Mouse (Mus musculus) myocyte (in vitro differentiated cells): ENCODE data around the gene Nipbl. TPM values are rescaled to one million over a fixed set of nuclear protein-coding genes. Genes with fewer than 3 reads are reported as not detected.
A peak's percentile ranks its signal among the peaks of the same experiment; 100 is the strongest.

Experiments used
- H3K27me3 ChIP-seq: one replicate; pipeline ENCODE4 v1.6.1; 2011; ENCODE audit not compliant: control insufficient read depth, insufficient read depth, insufficient read length
- H3K36me3 ChIP-seq: one replicate; pipeline ENCODE4 v1.6.1; 2011; ENCODE audit not compliant: control insufficient read depth, insufficient read depth
- H3K4me2 ChIP-seq: one replicate; pipeline ENCODE4 v1.6.1; 2011; ENCODE audit warnings: low read depth, control low read depth
- H3K4me3 ChIP-seq: one replicate; pipeline ENCODE4 v1.5.1; 2011; ENCODE audit warnings: mild to moderate bottlenecking, control low read depth, moderate library complexity
- H3K79me2 ChIP-seq: one replicate; pipeline ENCODE4 v1.6.1; 2011; ENCODE audit not compliant: control insufficient read depth, insufficient read depth
- H3ac ChIP-seq: one replicate; pipeline ENCODE4 v1.6.1; 2011; ENCODE audit not compliant: control insufficient read depth, insufficient read length
- CEBPB ChIP-seq: IDR thresholded peaks from 2 replicates; pipeline ENCODE4 v1.6.1; 2011; ENCODE audit warnings: mild to moderate bottlenecking, moderate library complexity; ENCODE audit not compliant: poor library complexity, insufficient read depth, severe bottlenecking
- E2F4 ChIP-seq: IDR thresholded peaks from one replicate; pipeline ENCODE4 v1.6.1; 2011; ENCODE audit warnings: mild to moderate bottlenecking, control low read depth, moderate library complexity; ENCODE audit not compliant: insufficient read depth
- MAX ChIP-seq: IDR thresholded peaks from one replicate; pipeline ENCODE4 v1.6.1; 2011; ENCODE audit warnings: low read depth, mild to moderate bottlenecking, control low read depth
- MYOD1 ChIP-seq, 3 experiments: IDR thresholded peaks; one replicate each; pipeline ENCODE4 v1.6.1; 2011; ENCODE audit warnings: control low read depth in 2 of 3, low read depth in 2 of 3, mild to moderate bottlenecking in 2 of 3, moderate library complexity in 1 of 3; ENCODE audit not compliant: insufficient read length in 2 of 3, control insufficient read depth in 1 of 3
- MYOG ChIP-seq, 3 experiments: IDR thresholded peaks; one replicate each; pipeline ENCODE4 v1.6.1; 2011; ENCODE audit warnings: control low read depth in 2 of 3, low read depth in 2 of 3, mild to moderate bottlenecking in 2 of 3; ENCODE audit not compliant: insufficient read length in 2 of 3, control insufficient read depth in 1 of 3, insufficient read depth in 1 of 3
- POLR2A ChIP-seq: IDR thresholded peaks from one replicate; pipeline ENCODE4 v1.6.1; 2011; ENCODE audit warnings: low read depth, mild to moderate bottlenecking, control low read depth, moderate library complexity; ENCODE audit not compliant: insufficient read length
- POLR2AphosphoS2 ChIP-seq: IDR thresholded peaks from one replicate; pipeline ENCODE4 v1.6.1; 2011; ENCODE audit warnings: low read depth, control low read depth; ENCODE audit not compliant: insufficient read length
- REST ChIP-seq: IDR thresholded peaks from one replicate; pipeline ENCODE4 v1.6.1; 2011; ENCODE audit warnings: mild to moderate bottlenecking, control low read depth, moderate library complexity; ENCODE audit not compliant: insufficient read depth, insufficient read length
- SRF ChIP-seq: IDR thresholded peaks from one replicate; pipeline ENCODE4 v1.6.1; 2011; ENCODE audit warnings: low read depth; ENCODE audit not compliant: control insufficient read depth, insufficient read length
- TCF12 ChIP-seq: IDR thresholded peaks from one replicate; pipeline ENCODE4 v1.6.1; 2011; ENCODE audit warnings: mild to moderate bottlenecking, control low read depth; ENCODE audit not compliant: poor library complexity, insufficient read depth, severe bottlenecking
- TCF3 ChIP-seq: IDR thresholded peaks from one replicate; pipeline ENCODE4 v1.6.1; 2011; ENCODE audit warnings: low read depth, control low read depth; ENCODE audit not compliant: insufficient read length
- USF1 ChIP-seq: IDR thresholded peaks from one replicate; pipeline ENCODE4 v1.6.1; 2011; ENCODE audit warnings: low read depth, mild to moderate bottlenecking, control low read depth, moderate library complexity
- polyA plus RNA-seq: library from polyadenylated mRNA; unstranded; fragments of >200 nt; fragmentation: generic; extraction: Trizol; gene quantifications from one replicate; pipeline ENCODE4 v1.2.1, GENCODE M21; 2012; ENCODE audit warnings: missing spikeins

Gene Nipbl
- polyA plus RNA-seq, 1 experiment: 6.5 TPM

DNA sequence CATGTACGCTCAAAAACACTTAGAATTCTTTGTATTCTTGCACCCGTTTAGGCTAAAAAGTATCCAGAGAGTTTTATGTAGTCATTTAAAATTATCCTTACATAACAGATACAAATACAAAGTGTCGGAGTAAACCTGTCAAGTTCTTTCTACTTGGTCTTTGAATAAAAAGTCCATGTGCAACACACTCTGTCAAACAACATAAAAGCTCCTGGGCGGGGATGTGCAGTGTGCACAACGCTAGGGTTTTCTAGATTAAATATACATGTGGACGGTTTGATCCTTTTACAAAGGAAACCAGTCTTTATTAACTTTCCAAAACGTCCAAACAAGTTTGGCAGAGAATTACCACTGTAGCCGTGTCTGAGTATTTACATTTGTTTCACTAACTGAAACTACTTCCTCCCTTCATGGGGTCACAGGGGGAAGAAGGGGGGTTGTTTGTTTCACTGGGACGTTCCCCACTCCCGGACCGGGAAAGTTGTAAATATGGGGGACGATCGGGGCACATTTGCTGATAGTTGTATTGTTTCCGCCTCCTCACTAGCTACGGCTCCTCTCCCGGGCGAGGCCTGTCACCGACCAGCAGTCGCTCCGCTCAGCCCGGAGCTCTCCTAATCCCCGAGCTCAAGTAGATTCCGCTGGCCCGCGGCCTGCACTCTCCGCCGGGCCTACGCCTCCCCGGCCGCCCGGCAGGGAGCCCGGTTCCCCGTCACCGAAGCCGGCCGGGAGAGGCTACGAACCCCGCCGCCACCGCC lies 916 bp downstream of the Nipbl start:
- Histone ChIP-seq H3K4me2 (peak overlapping the region; percentile 96), H3K79me2 (peaks cover 68% of the 10 kb centered on the region), H3K36me3 (no peaks in the 10 kb centered on the region)

DNA sequence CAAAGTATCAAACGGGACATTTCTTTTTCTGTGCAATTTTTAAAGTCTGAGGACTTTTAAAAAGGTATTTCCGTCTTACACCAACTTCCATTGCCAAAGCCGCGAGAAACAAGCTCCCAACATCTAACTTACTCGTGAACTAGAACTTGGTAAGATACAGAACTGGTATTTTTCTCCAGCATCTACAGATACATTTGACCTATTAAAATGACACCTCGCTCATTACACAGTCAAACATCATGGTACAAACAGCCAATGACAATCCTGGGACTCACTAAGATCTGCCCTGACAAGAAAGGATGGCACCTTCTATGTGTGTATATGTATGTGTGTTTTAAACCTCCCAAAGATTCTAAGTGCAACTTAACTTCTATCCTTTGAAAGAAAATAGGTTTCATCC lies 1.5 kb downstream of the Nipbl start:
- Histone ChIP-seq H3K36me3 (no peaks in the 10 kb centered on the region), H3K27me3 (no peaks in the 10 kb centered on the region), H3K79me2 (peaks cover 70% of the 10 kb centered on the region), H3K4me3 (peak overlapping the region; percentile 70), H3K4me2 (peak overlapping the region; percentile 96), H3ac (peak overlapping the region; percentile 99)
- no peak for TF ChIP-seq POLR2AphosphoS2
- TF ChIP-seq MYOG (IDR thresholded peaks at IDR 0.05; ENCODE audit: control insufficient read depth in 1 of 3, insufficient read depth in 1 of 3, insufficient read length in 2 of 3, low read depth in 2 of 3): no peak
- no peak for TF ChIP-seq CEBPB
- no peak for TF ChIP-seq MAX
- no peak for TF ChIP-seq E2F4
- TF ChIP-seq USF1: no peak
- TF ChIP-seq MYOD1 (IDR thresholded peaks at IDR 0.05; ENCODE audit: control insufficient read depth in 1 of 3, insufficient read length in 2 of 3, low read depth in 2 of 3): no peak
- no peak for TF ChIP-seq TCF3
- no peak for TF ChIP-seq POLR2A
- no peak for TF ChIP-seq TCF12
- no peak for TF ChIP-seq REST
- TF ChIP-seq SRF: no peak

More for the DNA sequence above, 916 bp downstream of the Nipbl start:
- Histone ChIP-seq H3ac (peak overlapping the region; percentile 99), H3K4me3 (peak overlapping the region; percentile 70), H3K27me3 (no peaks in the 10 kb centered on the region)
- peak; percentile 12 for TF ChIP-seq POLR2A
- no peak for TF ChIP-seq TCF3
- no peak for TF ChIP-seq E2F4
- no peak for TF ChIP-seq SRF
- no peak for TF ChIP-seq POLR2AphosphoS2
- TF ChIP-seq MYOG (IDR thresholded peaks at IDR 0.05; ENCODE audit: control insufficient read depth in 1 of 3, insufficient read depth in 1 of 3, insufficient read length in 2 of 3, low read depth in 2 of 3): no peak
- no peak for TF ChIP-seq TCF12

DNA sequence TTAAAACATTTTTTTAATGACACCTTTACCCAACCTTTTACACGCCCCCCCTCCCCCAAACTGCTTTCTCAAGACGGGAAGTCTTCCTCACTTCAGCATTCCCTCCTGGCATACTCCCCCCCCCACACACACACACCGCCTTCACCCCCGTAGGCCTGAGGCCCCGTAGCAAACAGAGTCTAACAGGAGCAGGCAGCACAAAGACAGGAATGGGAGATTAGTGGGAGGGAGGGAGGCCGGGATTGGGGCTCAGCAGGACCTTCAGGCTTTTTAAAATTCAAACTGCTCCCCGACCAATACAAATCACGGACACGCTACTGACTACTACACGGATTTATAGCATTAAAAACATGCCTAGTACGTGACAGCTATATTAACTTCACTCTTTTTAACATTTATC lies 2.1 kb downstream of the Nipbl start:
- no peaks in the 10 kb centered on the region for H3K36me3 ChIP-seq
- TF ChIP-seq USF1 (no peak), E2F4 (no peak), MYOD1 (IDR thresholded peaks at IDR 0.05; ENCODE audit: control insufficient read depth in 1 of 3, insufficient read length in 2 of 3, low read depth in 2 of 3) (no peak), MAX (no peak), CEBPB (no peak), POLR2AphosphoS2 (no peak), SRF (no peak)
- peak overlapping the region; percentile 96 for H3K4me2 ChIP-seq
- H3ac ChIP-seq: peak overlapping the region; percentile 28
- peak overlapping the region; percentile 70 for H3K4me3 ChIP-seq
- no peaks in the 10 kb centered on the region for H3K27me3 ChIP-seq
- H3K79me2 ChIP-seq: peaks cover 70% of the 10 kb centered on the region

DNA sequence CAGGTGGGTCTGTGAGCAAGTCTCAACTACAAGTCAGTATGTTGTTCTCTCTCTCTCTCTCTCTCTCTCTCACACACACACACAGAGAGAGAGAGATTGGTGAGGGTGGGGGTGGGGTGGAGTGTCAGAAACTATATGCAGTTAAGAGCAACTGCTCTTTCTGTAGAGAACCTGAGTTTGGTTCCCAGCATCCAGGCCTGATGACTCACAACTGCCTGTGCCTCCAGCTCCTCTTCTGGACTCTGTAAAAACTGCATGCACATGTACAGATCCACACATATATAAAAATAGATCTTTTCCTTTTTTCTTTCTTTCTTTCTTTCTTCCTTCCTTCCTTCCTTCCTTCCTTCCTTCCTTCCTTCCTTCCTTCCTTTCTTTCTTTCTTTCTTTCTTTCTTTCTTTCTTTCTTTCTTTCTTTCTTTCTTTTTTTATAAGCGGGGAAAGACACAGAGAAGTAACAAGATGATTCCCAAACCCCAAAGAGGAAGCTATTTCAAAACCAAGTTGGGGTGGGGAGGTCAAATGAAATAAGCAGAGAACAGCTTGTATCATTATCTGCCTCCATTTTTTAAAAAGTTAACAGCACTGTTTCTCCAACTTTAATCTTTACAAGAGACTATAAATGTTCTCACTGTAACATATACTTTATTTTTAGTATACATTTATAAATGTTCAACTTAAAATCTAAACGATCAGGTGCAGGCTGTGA lies 10.9 kb downstream of the Nipbl start:
- no peaks in the 10 kb centered on the region for H3K27me3 ChIP-seq
- H3ac ChIP-seq: no peak overlapping the region
- peaks cover 100% of the 10 kb centered on the region for H3K79me2 ChIP-seq
- H3K36me3 ChIP-seq: no peaks in the 10 kb centered on the region
- no peak overlapping the region for H3K4me2 ChIP-seq
- TF ChIP-seq REST (no peak), MAX (no peak), MYOD1 (IDR thresholded peaks at IDR 0.05; ENCODE audit: control insufficient read depth in 1 of 3, insufficient read length in 2 of 3, low read depth in 2 of 3) (no peak), E2F4 (no peak), POLR2A (no peak), POLR2AphosphoS2 (no peak)
- H3K4me3 ChIP-seq: no peak overlapping the region

DNA sequence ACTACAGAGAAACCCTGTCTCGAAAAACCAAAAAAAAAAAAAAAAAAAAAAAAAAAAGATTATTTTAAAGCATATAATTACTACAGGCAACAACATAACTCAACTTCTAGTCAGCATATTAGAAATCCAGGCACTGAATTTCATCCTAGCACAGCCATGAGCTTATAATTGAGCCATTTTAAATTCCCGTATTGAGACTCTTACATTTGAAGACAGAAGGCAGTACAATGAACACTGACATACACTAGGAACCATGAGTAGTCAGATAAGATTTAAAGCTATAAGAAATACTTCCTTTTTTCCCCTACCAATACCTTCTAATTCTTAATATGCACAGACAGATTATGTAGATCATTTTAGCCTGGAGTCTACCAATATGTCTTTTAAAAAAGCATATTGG lies 11.7 kb downstream of the Nipbl start:
- no peak overlapping the region for H3K4me3 ChIP-seq
- no peak for TF ChIP-seq MAX
- TF ChIP-seq REST: no peak
- TF ChIP-seq MYOG (IDR thresholded peaks at IDR 0.05; ENCODE audit: control insufficient read depth in 1 of 3, insufficient read depth in 1 of 3, insufficient read length in 2 of 3, low read depth in 2 of 3): no peak
- no peak for TF ChIP-seq E2F4
- no peak for TF ChIP-seq TCF3
- no peak for TF ChIP-seq TCF12
- TF ChIP-seq USF1: no peak
- TF ChIP-seq POLR2A: no peak
- no peak for TF ChIP-seq SRF
- no peak for TF ChIP-seq MYOD1 (IDR thresholded peaks at IDR 0.05; ENCODE audit: control insufficient read depth in 1 of 3, insufficient read length in 2 of 3, low read depth in 2 of 3)
- no peak for TF ChIP-seq CEBPB
- TF ChIP-seq POLR2AphosphoS2: no peak
- no peak overlapping the region for H3K4me2 ChIP-seq
- H3K27me3 ChIP-seq: no peaks in the 10 kb centered on the region
- peaks cover 100% of the 10 kb centered on the region for H3K79me2 ChIP-seq
- no peaks in the 10 kb centered on the region for H3K36me3 ChIP-seq
- no peak overlapping the region for H3ac ChIP-seq
